Mouse (Mus musculus) lung, postnatal 0 days (tissue): Measurements from ENCODE around the gene Ppp1r3c. TPM values are rescaled to one million over a fixed set of nuclear protein-coding genes. Genes with fewer than 3 reads are reported as not detected.

Source experiments
- ATAC-seq: fragments of 200-750 bp; cut with Nextera tagmentation; 2 replicates; pipeline ENCODE4 v1.8.0; 2017; ENCODE audit warnings: moderate library complexity
- DNase-seq: peaks from one replicate; pipeline ENCODE4 v3.0.0-alpha.2; 2016; ENCODE audit warnings: low spot score
- H3K27ac ChIP-seq: fragments of 300-500 bp; sonication (generic); 2 replicates; pipeline ENCODE4 v1.5.1; 2014; ENCODE audit warnings: antibody characterized with exemption, mild to moderate bottlenecking, low read length, mixed read lengths
- H3K27me3 ChIP-seq: fragments of 300-500 bp; sonication (generic); replicated peaks from 2 replicates; pipeline ENCODE4 v1.6.1; 2014; ENCODE audit warnings: low read length, mixed read lengths; ENCODE audit not compliant: insufficient read depth
- H3K36me3 ChIP-seq: fragments of 300-500 bp; sonication (generic); 2 replicates; pipeline ENCODE4 v1.6.1; 2014; ENCODE audit warnings: low read length, mixed read lengths; ENCODE audit not compliant: insufficient read depth
- H3K4me1 ChIP-seq: fragments of 300-500 bp; sonication (generic); 2 replicates; pipeline ENCODE4 v1.6.1; 2014; ENCODE audit warnings: antibody characterized with exemption, low read depth, low read length, mixed read lengths; ENCODE audit not compliant: insufficient read depth
- H3K4me2 ChIP-seq: fragments of 300-500 bp; sonication (generic); replicated peaks from 2 replicates; pipeline ENCODE4 v1.6.1; 2014; ENCODE audit warnings: low read depth, mild to moderate bottlenecking, low read length, moderate library complexity, mixed read lengths
- H3K4me3 ChIP-seq: fragments of 300-500 bp; sonication (generic); 2 replicates; pipeline ENCODE4 v1.5.1; 2014; ENCODE audit warnings: low read depth, low read length
- H3K9ac ChIP-seq: fragments of 300-500 bp; sonication (generic); replicated peaks from 2 replicates; pipeline ENCODE4 v1.6.1; 2014; ENCODE audit warnings: low read depth, mild to moderate bottlenecking
- H3K9me3 ChIP-seq: fragments of 300-500 bp; sonication (generic); 2 replicates; pipeline ENCODE4 v1.6.1; 2016; ENCODE audit warnings: low read length, mixed read lengths
- CTCF ChIP-seq: IDR thresholded peaks from 2 replicates; pipeline ENCODE4 v1.5.1; 2016; ENCODE audit warnings: antibody characterized with exemption, mild to moderate bottlenecking
- EP300 ChIP-seq: IDR thresholded peaks from 2 replicates; pipeline ENCODE4 v1.6.1; 2016; ENCODE audit warnings: antibody characterized with exemption, mild to moderate bottlenecking, control low read depth
- WGBS: fragments of 180-500 bp; shearing (Covaris S2); extraction: QIAGEN DNeasy Blood & Tissue Kit; methylation state at CpG from one replicate; pipeline ENCODE4 v1.1.7; 2014; 5-methylcytosine and 5-hydroxymethylcytosine counted together
- polyA plus RNA-seq: library from polyadenylated mRNA; unstranded; fragments of >200 nt; fragmentation: Nextera tagmentation; extraction: Ambion mirVana; gene quantifications from 2 replicates; pipeline ENCODE4 v1.2.1, GENCODE M21; 2015

Gene Ppp1r3c
- polyA plus RNA-seq, 1 experiment from 2014 or later = 39.4 TPM

- 15% methylated on average over 13 of the region's 13 CpGs for WGBS
- Histone ChIP-seq H3K4me3 (no peak overlapping the region), H3K27me3 (no peaks in the 10 kb centered on the region), H3K9me3 (peaks cover 3% of the 10 kb centered on the region; the same call in 1 of the 2 replicates), H3K4me2 (peak overlapping the region; percentile 25; the same call in 1 of the 2 replicates), H3K4me1 (no peaks in the 10 kb centered on the region), H3K36me3 (no peaks in the 10 kb centered on the region), H3K9ac (no peak overlapping the region), H3K27ac (no peak overlapping the region)
- DNase-seq (peak; percentile 81), ATAC-seq (peak; percentile 91)
- no peak for TF ChIP-seq EP300
- no peak for TF ChIP-seq CTCF
Measured at GRCm38 (mm10) chr19:36713092-36713491, 23.4 kb downstream of the Ppp1r3c start.

GRCm38 (mm10) chr19:36706195-36706594 is 30.3 kb downstream of the Ppp1r3c start:
- Histone ChIP-seq H3K4me3 (no peak overlapping the region; the same call in 1 of the 2 replicates), H3K27ac (peak overlapping the region; percentile 89), H3K36me3 (no peaks in the 10 kb centered on the region), H3K9ac (no peak overlapping the region), H3K27me3 (no peaks in the 10 kb centered on the region), H3K4me1 (peaks cover 12% of the 10 kb centered on the region; the same call in 1 of the 2 replicates), H3K9me3 (peaks cover 3% of the 10 kb centered on the region; the same call in 1 of the 2 replicates), H3K4me2 (peak overlapping the region; percentile 39; the same call in 1 of the 2 replicates)
- 11% methylated on average over 6 of the region's 6 CpGs for WGBS
- peak; percentile 10; the same call in 1 of the 2 replicates for ATAC-seq
- no peak for DNase-seq
- no peak for TF ChIP-seq CTCF
- TF ChIP-seq EP300 = no peak

GRCm38 (mm10) chr19:36705286-36706146 is 30.9 kb downstream of the Ppp1r3c start:
- Histone ChIP-seq H3K27ac (peak overlapping the region; percentile 89), H3K9ac (no peak overlapping the region), H3K4me1 (peaks cover 17% of the 10 kb centered on the region; the same call in 1 of the 2 replicates), H3K9me3 (peaks cover 3% of the 10 kb centered on the region; the same call in 1 of the 2 replicates), H3K27me3 (no peaks in the 10 kb centered on the region), H3K4me3 (no peak overlapping the region; the same call in 1 of the 2 replicates), H3K36me3 (no peaks in the 10 kb centered on the region), H3K4me2 (peak overlapping the region; percentile 39)
- TF ChIP-seq CTCF = no peak
- peak; percentile 52; the same call in 1 of the 2 replicates for TF ChIP-seq EP300
- DNase-seq = peak; percentile 89
- ATAC-seq = peak; percentile 73
- WGBS = 10% methylated on average over 17 of the region's 17 CpGs

- peak overlapping the region; percentile 89 for H3K27ac ChIP-seq
- no peaks in the 10 kb centered on the region; the same call in 1 of the 2 replicates for H3K9me3 ChIP-seq
Measured at GRCm38 (mm10) chr19:36704763-36705162, 31.7 kb downstream of the Ppp1r3c start.

GRCm38 (mm10) chr19:36701809-36702622 is 34.4 kb downstream of the Ppp1r3c start:
- 10% methylated on average over 9 of the region's 9 CpGs for WGBS

More at GRCm38 (mm10) chr19:36704763-36705162, 31.7 kb downstream of the Ppp1r3c start:
- DNase-seq (peak; percentile 41), ATAC-seq (0 out of 2 replicates have a peak, but pooled peaks have one; percentile 2)
- Histone ChIP-seq H3K4me1 (peaks cover 17% of the 10 kb centered on the region; the same call in 1 of the 2 replicates), H3K36me3 (no peaks in the 10 kb centered on the region), H3K4me3 (no peak overlapping the region), H3K9ac (no peak overlapping the region), H3K4me2 (peak overlapping the region; percentile 39), H3K27me3 (no peaks in the 10 kb centered on the region)
- no peak for TF ChIP-seq EP300
- no peak for TF ChIP-seq CTCF
- WGBS = 43% methylated on average over 7 of the region's 7 CpGs

More at GRCm38 (mm10) chr19:36701809-36702622, 34.4 kb downstream of the Ppp1r3c start:
- no peak overlapping the region for H3K9ac ChIP-seq
- peak; percentile 91 for DNase-seq
- H3K36me3 ChIP-seq = no peaks in the 10 kb centered on the region
- peak; percentile 24 for ATAC-seq
- no peak overlapping the region for H3K4me2 ChIP-seq
- peak overlapping the region; percentile 66 for H3K27ac ChIP-seq
- no peak overlapping the region for H3K4me3 ChIP-seq
- peak; percentile 75; the same call in 1 of the 2 replicates for TF ChIP-seq EP300
- TF ChIP-seq CTCF = no peak
- H3K27me3 ChIP-seq = no peaks in the 10 kb centered on the region
- no peaks in the 10 kb centered on the region; the same call in 1 of the 2 replicates for H3K9me3 ChIP-seq
- H3K4me1 ChIP-seq = peaks cover 18% of the 10 kb centered on the region; the same call in 1 of the 2 replicates
